Mouse (Mus musculus) urinary bladder, postnatal 25 days (tissue): ENCODE data around the gene Nppb.

Experiments
- DNase-seq: peaks from one replicate; pipeline ENCODE4 v3.0.0; 2022; ENCODE audit warnings: low spot score

Gene Nppb

DNA sequence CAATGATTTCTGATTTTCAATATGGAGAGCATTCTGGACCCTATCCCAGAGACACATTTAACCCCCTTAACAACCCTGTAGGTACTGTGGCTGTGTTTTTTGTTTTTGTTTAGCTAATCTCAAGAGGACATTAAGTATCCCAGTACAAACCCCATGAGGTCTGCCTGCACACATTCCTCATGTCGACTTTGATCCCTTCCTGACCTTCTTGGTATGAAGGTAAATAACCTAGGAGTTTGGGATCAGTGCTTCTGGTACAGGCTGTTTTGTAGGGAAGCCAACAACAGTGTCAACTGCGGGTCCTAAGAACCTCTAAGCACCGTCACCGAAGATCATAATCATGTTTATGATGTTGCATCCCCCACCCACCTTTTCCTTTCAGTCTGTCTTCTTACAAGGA is 7.9 kb upstream of the Nppb start:
- no peak for DNase-seq

DNA sequence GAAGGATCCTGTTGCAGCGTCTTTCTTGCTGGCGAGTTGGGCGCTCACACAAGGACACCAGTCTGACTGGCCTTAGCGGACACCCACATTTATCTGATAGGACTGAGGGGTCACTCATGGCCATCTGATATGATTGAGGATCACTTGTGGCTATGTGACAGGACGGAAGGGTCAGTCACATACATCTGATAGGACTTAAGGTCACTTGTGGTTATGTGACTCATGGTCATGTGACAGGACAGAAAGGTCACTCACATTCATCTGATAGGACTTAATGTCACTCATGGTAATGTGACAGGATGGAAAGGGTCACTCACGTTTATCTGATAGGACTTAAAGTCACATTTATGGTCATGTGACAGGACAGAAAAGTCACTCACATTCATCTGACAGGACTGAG is 7.2 kb upstream of the Nppb start:
- no peak for DNase-seq

DNA sequence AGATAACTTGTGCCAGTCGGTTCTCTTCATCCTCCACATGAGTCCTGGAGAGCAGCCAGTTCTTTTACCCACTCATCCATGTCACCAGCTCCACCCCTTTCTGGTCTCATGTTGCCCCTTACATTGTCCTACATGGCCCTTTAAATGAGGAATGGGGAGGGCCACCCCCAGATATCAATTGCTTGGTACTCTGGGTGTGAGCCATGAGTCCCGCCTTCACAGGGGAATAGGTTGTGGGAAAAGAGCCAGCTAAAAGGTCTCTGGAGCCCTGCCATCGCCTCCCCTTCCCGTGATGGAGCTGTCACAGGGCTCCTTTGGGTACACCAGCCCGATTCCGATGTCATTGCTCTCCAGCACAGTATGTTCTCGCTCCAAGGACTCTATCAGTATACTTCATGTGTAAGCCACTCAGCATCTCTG is 6.1 kb upstream of the Nppb start:
- no peak for DNase-seq

DNA sequence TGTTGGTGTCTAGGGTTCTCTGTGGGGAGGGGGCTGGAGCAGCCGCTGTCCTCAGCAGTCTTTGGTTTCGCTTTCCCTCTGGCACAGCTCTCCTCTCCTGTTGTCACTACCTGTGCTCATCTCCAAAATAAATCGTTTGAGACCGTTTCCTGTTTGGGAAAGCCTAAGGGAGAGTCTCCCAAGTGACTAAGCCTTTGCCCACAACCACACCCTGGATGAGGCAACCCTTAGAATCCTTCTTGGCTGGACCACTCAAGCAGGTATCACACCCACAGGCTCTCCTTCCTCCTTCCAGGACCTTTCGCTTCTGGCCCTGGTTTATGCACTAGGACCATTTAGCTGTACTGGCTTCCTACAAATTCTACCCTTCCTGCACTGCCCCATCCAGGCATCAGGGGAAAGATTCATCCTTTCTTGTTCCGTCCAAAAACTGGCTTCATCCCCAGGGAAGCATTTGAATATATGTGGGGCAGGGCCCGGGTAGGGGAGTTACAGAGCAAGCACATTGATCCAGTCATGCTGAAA is 8.0 kb downstream of the Nppb start:
- DNase-seq, result no peak

DNA sequence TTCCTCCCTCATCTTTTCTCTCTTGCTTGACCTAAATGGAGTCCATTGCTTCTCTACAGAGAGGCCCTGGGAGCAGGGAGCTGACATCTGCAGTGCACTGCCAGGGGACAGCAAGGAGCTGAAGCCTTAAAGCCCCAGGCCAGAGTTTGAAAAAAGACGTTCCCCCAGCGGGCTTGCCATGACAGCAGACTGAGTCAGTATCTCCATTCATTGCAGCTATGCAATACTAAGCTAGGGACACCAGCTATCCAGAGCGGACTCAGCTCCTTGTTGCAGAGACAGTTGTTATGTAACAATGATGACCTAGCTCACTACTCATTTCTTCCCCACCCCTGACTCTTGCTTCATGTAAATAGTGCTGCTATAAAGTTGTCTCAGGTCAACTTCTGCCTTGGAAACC is 9.7 kb downstream of the Nppb start:
- DNase-seq, result no peak

DNA sequence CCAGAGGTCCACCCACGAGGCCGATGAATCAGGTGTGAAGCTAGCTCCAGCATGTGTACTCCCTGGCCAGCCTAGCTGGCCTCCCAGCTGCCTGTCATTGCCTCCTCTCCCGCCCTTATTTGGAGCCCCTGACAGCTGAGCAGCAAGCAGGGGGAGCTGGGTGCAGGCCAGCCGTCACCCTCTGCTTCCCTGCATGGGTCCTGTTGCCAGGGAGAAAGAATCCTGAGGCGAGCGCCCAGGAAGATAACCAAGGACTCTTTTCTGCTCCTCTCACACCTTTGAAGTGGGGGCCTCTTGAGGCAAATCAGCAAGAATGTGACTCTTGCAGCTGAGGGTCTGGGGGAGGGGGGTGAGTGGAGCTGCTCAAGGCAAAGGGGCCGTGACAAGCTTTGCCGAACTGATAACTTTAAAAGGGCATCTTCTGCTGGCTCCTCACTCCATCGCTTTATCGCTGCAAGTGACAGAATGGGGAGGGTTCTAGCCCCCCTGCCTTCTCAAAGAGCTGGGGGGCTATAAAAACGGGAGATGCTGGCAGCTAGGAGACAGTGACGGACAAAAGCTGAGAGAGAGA is 14.7 kb downstream of the Nppb start, which contains the start of gene Nppa:
Gene Nppa (plus strand): TSS at position 521 of the 571 bp plus-strand sequence.
- DNase-seq, result no peak

DNA sequence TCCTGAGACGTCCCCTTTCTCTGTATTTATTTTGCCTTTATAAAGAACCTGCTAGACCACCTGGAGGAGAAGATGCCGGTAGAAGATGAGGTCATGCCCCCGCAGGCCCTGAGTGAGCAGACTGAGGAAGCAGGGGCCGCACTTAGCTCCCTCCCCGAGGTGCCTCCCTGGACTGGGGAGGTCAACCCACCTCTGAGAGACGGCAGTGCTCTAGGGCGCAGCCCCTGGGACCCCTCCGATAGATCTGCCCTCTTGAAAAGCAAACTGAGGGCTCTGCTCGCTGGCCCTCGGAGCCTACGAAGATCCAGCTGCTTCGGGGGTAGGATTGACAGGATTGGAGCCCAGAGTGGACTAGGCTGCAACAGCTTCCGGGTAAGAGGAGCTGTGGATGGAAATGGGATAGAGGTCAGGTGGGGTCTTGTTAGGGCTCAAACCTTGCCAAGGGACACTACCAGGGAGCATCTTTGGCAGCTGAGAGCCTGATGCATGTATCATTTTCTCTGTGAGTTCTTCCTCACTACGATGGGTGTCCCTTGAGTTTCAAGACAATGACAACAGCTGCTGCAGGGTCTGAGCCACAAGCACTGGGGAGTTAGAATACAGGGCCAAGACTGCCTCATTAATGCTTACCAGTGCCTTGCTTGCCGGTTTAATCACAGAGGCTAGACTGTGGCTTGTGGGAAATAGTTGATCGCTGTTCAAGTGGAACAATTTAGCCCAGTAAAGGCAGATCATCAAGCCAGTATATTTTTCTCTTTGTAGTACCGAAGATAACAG is 15.6 kb downstream of the Nppb start:
- DNase-seq, result no peak

DNA sequence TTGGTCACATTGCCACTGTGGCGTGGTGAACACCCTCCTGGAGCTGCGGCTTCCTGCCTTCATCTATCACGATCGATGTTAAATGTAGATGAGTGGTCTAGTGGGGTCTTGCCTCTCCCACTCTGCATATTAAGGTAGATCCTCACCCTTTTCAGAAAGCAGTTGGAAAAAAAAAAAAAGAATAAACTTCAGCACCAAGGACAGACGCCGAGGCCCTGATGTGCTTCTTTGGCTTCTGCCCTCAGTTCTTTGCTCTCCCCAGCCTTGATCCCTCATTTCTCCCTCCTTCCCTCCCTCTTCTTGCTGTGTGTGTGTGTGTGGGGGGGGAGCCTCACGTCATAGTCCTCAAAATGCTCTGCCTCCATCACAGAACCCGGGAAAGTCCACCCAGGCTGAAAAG is 16.3 kb downstream of the Nppb start:
- DNase-seq, result no peak

DNA sequence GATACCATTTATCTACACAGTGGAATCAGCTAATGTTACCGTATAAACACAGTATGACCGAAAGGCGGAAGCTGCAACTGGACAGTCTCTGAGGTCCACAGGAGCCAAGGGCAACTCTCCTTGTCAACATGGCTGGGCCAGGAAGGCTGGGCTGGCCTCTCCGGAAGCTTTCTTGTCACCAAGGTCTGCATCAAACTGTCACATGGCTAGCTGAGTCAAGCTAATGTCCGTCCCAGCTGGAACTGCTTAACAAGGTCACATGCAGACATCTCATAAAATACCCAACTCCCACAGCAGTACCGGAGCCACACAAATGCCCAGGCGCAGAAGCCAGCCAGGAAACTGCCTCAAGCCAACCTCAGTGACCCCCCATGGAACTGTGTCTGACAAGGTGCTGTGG is 18.8 kb downstream of the Nppb start:
- DNase-seq, result no peak

DNA sequence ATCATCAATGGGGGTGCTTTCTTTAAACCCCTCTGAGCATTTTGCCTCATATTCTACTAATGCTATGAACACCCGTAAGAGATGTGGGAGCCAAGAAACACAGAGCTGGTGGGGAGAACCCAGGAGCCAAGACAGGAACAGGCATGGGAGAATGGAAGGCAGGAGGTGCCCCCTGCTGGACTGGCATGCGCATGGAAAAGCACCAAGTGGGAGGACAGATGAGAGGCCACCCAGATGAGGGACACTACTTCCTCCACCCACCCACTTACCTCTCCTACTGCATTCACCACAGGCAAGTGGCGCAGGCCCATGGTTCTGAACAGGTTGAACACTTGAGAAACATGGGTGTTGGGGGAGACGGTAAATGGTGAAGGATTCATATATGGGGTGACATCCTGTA is 22.8 kb downstream of the Nppb start:
- peak; percentile 12 for DNase-seq

DNA sequence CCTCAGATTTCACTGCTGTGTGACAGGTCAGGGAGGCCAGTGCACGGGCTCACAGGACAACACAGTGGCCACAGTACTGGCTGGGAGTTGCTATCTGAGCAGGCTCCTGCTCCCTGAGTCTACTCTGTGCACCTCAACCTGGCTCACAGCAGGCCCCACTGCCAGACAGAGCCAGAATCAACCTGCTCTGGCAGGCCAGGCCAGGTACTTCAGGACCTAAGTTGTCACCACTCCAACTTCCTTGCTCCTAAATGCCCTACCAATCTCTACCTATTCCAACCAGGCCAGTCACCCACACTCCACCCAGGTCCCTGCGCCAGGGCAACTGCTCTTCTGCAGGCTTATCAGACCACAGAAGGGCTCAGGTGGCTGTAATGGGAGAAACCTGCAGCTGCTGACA is 24.1 kb downstream of the Nppb start:
- DNase-seq, result no peak

DNA sequence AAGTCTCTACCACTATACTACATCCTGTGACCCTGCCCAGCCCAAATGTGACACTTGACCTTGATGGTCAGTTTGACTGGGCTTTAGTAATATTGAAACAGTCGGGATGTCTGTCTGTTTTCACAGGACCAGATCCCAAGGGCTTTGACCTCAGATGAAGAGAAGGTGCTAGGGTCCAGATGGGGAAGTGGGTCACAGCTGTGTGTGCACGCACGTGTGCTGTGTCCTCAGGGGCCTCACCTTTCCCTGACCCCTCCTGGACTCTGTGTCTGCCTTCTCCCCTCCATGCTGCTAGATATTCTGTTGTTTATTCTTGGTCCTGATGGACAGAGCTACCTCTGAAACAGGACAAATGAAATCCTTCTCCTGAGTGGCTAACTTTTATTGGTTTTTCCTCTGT is 25.7 kb downstream of the Nppb start:
- no peak for DNase-seq

DNA sequence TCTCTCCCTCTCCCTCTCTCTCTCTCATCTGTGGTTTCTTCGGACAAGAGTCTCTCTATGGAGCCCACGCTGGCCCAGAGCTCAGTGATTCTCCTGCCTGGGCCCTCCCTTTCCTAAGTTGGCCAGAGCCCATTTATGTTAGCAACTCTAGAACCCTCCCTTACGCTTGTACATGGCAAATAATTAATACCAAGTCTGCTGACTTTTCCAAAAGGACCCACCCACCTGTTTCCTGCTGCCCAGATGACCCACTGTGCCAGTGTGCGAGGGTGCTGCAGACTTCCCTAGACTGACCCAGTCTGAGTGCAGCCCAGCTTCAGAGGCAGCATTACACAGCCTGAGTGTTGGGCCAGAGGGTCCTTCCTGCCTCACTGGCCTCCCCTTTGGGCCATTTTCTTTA is 26.6 kb downstream of the Nppb start:
- DNase-seq, result no peak

DNA sequence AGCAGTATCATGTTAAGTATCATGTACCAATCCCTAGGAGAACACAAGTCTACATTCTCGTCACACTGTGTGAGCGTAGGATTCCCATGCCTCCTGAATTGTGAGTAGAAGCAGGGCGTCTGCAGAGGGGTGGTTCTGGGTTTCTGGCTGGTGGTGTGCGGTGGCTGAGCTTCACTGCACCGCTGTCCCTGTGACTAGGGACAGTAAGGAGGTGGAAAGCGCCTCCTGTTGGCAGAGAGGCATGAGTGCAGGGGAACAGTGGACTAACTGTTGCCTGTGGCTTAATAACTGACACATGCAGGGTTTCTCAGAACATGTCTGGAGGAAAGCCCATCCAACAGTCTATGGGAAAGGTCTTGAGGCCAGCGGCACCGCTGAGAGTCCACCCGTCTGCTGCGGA is 29.8 kb downstream of the Nppb start:
- no peak for DNase-seq

DNA sequence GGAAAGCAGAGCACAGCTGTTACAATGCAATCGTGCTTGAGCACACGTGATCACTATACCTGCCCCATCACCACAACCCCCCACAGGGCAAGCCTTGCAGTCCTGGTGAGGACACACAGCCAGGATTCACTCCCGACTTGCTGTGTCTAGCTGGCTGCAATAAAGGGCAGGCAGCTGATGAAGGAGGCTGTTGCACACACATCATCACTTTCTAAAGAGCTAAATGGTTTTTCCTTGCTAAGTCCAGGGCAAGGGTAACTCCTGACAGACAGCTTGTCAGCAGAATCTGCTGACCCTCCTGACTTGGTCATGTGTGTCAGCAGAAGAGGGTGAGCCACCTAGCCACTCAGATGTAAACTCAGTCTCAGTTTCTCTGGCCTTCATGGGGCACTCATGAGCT is 31.4 kb downstream of the Nppb start:
- no peak for DNase-seq

DNA sequence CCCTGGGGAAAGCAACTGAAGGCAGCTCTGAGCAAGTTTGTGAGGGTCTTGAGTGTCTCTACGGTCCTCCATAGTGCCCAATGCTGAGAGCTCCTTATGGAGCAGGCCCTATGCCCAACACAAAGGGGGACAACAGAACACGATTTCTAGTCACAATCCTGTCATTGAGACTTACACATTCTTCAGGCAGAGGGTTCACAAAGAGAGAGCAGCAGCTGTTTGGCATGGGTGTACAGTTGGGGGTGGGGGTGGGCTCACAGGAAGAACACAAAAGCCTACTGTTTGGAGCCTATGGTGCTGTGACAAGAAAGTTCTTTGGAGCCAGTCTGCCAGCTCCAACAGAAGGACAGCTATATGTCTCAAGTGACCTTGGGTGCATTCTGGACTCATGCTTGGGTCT is 32.8 kb downstream of the Nppb start:
- no peak for DNase-seq

DNA sequence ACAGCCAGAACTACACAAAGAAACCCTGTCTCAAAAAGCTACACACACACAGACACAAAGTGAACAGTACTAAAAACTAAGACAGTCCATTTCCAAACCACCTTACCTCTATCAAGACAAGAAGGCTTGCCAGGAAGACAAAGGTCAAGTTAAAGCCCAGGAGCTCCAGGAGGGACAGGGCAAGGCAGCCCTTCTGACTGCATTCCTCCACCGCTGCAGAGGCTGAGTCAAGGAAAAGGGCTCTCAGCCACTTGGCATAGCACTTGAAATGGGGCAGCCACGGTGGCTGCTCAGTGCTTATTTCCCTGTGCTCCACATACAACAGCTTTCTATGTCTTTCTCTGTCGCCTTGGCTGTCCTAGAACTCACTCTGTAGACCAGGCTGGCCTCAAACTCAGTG is 38.4 kb downstream of the Nppb start:
- no peak for DNase-seq

DNA sequence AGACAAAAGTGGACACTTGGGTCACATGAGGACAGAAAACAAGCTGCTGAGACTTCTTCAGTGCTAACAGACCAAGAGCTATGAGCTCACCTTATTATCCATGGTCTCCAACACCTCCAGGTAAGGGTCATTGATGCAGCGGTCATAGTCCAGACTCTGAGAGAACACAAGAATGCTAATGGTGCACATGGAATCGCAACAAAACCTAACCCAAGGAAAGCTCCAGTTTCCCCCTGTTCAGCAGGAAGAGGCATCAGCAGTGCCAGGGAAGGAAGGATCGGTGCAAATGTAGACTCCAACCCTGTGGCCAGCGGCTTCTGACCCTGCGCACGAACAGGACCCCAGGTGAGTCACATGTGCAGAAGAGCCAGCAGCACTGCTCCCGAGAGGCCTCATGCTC is 43.7 kb downstream of the Nppb start:
- no peak for DNase-seq

DNA sequence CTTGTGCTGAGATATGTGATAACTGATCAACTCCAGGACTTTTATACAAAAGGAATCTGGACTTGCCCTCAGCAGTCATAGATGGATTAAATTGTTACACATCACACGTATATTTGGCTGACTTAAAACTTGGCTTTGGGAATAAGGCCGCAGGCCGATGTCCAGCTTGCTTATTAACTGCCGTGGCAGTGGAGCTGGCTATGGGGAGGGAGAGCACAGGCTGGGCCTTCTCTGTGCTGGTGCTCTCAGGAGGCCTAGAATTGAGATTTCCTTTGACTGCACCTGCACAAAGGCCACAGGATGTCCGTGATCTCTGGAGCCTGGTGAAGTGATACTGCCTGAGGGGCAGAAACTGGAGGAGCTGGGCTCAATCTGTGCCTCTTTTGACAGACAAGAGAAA is 44.9 kb downstream of the Nppb start:
- no peak for DNase-seq

DNA sequence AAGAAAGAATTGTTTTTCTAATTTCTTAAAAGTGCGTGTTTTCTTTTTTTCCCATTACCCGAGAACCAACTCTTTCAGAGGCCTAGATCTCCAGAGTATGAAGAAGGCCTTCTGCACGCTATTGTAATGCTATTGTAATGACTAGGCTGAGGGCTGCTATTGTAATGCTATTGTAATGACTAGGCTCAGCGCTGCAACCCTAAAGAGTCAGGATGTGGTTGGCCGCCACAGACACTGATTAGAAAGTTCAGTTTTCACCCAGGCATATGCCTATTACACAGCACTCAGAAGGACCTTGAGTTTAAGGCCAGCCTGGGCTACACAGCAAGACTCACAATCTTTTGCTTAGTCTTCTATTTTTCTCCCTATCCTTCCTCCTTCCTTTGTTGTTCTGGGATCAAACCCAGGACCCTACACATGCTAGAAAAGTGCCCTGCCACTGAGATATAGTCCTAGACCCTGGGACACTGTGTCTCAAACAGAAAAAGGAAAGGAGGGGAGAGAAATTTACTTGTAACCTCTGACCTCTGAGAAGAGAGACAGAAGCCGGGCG is 48.3 kb downstream of the Nppb start:
- no peak for DNase-seq

DNA sequence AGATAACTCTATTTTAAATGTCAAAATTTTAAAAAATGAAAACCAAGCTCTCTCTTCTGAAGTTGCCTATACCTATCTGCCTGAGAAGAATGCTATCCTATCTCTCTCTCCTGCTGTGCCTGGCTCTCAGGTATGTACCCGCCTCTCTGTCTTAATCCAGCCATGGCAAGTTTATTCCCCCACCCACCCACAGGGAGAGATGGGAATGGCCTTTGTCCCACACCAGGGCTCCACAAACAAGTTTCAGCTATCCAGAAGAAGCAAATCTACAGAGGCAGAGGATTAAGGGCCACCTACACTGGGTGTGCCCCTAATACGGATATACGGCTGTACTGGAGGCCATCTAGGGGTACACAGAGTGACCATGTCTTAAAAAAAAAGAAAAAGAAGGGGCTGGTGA is 49.9 kb downstream of the Nppb start:
- DNase-seq, result no peak
